Mouse (Mus musculus): ENCODE measurements around the gene Cdkl4.
"Not testable (repeated sequence)": the region's sequence is repeated elsewhere in the genome, so short reads cannot be mapped to it uniquely, and the experiment has no call there.

Cdkl4 gene

DNA sequence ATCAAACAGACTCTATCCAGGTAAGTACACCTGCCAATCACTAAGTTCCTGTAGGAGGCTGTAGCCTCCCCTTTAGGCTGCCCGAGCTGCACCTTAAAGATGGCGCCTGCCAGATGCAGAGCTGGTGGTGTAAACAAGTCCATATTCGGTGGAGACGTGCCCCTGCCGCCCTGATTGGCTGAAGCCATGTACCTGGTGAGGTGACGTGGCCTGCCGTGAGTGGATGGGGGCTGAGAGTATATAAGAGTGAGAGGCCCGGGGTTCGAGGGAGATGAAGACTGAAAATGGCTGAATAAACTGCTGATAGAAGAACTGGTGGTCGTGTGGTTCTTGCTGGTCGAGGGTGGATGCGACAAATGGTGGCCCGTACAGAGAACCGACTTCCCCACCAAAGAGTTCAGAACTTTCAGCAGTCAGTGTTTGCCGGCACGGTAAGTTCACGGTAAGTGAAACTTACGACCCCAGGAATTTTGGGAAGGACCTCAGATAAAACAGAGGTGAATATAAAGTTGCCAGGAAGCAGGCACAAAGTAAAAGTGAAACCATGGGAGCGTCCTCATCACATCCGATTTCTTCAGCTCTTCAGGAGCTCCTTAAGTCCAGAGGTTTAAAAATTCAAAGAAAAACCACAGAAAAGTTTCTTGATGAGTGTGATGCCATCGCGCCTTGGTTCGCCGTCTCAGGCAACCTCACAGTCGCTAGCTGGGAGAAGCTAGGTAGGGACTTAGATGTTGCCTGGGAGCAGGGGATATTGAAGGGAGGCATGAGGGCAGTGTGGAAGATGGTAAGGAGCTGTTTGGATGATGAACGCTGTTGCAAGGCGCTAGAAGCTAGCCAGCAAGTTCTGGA, 13.6 kb downstream of the Cdkl4 start:
- not testable (repeated sequence) for DNase-seq (ENCODE audit: low read depth, low spot score)

DNA sequence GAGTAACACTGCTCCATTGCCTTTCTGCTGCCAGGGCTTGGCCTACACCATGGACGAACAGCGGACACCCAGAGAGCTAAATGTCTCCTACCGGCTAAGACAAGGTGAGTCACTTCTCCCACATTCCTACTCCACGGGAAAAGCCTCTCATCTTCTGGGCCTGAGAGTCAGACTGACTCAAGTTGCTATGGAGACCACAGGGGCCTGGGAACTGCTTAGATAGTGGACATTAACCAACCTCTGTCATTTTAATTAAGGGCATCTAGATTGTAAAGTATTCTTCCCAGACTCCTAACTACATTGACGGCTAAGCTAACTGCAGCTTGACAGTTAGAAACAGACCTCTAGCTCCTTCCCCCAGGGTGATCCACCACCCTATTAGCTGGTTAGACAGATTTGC, 14.8 kb downstream of the Cdkl4 start:
- DNase-seq (ENCODE audit: low read depth, low spot score): no peak

GRCm38 (mm10) chr17:80560669-80561401, 16.8 kb downstream of the Cdkl4 start:
- peak; percentile 46 for DNase-seq (ENCODE audit: low read depth, low spot score)

DNA sequence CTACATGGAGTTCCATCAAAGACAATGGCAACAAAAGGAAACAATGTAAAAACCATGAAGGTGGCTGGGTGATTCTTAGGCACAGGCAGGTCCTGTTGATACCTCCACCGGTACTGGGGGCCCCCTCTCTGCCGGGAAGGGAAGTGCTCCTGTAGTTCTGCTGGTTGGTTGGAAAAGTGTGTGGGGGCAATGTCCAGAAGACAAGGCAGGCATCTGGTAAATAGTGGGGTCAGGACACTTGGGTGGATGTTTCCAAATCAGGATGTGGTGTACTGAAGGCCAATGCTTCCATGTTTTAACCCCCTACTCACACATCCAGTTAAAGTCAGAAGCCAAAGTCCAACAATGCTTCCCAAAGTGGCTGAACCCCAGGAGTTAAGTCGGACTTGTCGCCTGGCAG, 17.9 kb downstream of the Cdkl4 start:
- no peak for DNase-seq (ENCODE audit: low read depth, low spot score)

DNA sequence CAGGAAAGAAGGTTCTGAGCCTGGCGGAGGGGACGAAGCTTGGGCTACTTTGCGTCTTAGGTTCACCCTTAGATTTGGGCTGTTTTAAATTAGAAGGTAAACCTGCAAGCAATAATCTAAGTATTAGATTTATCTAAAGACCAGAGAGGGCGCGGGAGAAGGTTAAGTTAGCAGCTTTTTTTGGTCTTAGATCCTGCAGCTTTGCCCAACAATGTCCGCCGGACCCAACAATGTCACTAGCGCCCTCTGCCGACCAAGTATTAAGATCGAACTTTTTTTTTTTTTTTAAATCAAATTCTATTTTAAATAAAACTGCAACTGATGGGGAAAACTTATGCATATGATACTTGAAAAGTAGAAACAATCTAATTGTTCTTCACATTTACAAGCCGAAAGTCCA, 18.6 kb downstream of the Cdkl4 start:
- DNase-seq (ENCODE audit: low read depth, low spot score): no peak

GRCm38 (mm10) chr17:80558583-80558982, 19.0 kb downstream of the Cdkl4 start:
- DNase-seq (ENCODE audit: low read depth, low spot score): no peak

DNA sequence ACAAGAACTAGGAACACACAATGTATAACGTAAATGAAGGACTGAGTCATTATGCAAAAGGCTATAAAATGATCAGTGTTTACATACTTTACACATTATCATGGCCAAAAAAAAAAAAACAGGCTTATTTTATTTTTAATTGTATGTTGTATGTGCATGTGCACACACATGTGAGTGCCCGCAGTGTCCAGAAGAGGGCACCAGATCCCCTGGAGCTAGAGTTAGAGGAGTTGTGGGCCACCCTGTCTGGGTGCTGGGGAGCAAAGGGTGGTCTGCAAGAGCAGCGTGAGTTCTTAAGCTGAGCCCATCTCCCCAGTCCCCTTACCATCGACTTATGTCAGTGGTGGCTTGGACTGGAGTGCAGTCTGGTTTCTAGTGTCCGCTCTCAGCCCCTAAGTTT, 20.2 kb downstream of the Cdkl4 start:
- DNase-seq (ENCODE audit: low read depth, low spot score): no peak

DNA sequence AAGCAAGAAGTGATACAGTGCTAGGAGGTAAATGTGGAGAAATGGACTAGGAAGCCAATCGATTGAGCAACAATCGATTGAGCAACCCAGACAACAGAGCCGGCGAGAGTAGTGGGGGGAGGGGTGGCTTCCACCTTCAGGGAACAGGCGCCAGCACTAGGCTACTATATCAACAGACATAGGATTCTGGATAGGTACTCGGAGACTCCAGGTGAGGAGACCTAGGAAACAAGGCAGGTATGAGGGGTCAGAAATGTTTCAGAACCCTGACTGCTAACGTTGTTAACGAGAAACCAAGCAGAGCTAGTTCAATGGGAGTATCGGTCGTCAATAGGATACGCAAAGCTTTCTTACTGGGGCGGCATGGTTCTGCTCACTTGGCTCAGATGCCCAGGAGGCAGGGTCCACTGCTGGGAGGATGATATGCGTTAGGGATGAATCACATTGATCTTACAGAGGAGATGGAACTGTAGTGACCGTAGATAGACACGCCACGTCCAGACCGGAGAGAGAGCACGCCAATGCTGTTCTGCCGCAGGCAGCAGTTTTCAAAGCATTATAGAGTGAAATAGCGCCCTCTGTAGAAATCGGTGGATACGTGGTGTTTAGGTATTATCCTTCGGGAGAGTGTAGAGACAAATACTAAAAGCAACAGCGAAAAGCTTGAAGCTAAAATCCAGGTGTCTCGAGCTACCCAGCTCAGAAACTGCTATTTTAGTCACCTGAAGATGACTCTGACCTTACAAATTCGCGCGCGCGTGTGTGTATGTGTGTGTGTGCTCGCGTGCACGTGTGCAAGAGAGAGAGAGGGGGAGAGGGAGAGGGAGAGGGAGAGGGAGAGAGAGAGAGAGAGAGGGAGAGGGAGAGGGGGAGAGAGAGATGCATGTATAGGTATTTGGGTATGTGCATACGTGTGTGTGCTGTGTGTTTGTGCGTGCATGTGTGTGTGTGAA, 24.0 kb downstream of the Cdkl4 start:
- peak; percentile 72 for DNase-seq (ENCODE audit: low read depth, low spot score)

GRCm38 (mm10) chr17:80552653-80553052, 25.0 kb downstream of the Cdkl4 start:
- DNase-seq (ENCODE audit: low read depth, low spot score): no peak

GRCm38 (mm10) chr17:80550981-80551380, 26.6 kb downstream of the Cdkl4 start:
- no peak for DNase-seq (ENCODE audit: low read depth, low spot score)

GRCm38 (mm10) chr17:80546846-80547245, 30.8 kb downstream of the Cdkl4 start:
- DNase-seq (ENCODE audit: low read depth, low spot score): no peak

- no peak for DNase-seq (ENCODE audit: low read depth, low spot score)
Measured at GRCm38 (mm10) chr17:80546227-80546626, 31.4 kb downstream of the Cdkl4 start.

GRCm38 (mm10) chr17:80543646-80544045, 34.0 kb downstream of the Cdkl4 start:
- DNase-seq (ENCODE audit: low read depth, low spot score): no peak

GRCm38 (mm10) chr17:80537136-80537535, 40.5 kb downstream of the Cdkl4 start:
- no peak for DNase-seq (ENCODE audit: low read depth, low spot score)

- peak; percentile 32 for DNase-seq (ENCODE audit: low read depth, low spot score)
Measured at GRCm38 (mm10) chr17:80535633-80536032, 42.0 kb downstream of the Cdkl4 start.

- not testable (repeated sequence) for DNase-seq (ENCODE audit: low read depth, low spot score)
Measured at GRCm38 (mm10) chr17:80531351-80531750, 46.3 kb downstream of the Cdkl4 start.

DNA sequence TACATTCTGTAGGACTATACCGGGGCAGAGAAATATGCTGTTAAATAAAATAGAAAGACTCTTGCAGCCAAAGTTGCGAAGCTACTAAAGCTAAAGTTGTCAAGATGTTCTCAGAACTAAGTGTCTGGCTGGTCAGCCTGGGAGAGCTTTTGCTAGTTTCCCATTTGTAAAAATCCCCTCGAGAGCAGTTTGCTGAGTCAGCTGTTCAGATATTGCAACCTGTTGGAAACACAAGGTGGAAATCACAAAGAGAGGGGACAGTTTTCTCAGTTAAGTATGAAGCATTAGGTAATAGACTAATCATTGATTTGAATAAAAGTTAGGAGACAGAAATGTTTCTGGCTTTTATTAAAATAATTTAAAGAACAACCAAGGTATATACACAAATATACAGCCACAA, 54.4 kb downstream of the Cdkl4 start:
- DNase-seq (ENCODE audit: low read depth, low spot score): no peak

- DNase-seq (ENCODE audit: low read depth, low spot score): no peak
Measured at GRCm38 (mm10) chr17:80522229-80522556, 55.4 kb downstream of the Cdkl4 start.

DNA sequence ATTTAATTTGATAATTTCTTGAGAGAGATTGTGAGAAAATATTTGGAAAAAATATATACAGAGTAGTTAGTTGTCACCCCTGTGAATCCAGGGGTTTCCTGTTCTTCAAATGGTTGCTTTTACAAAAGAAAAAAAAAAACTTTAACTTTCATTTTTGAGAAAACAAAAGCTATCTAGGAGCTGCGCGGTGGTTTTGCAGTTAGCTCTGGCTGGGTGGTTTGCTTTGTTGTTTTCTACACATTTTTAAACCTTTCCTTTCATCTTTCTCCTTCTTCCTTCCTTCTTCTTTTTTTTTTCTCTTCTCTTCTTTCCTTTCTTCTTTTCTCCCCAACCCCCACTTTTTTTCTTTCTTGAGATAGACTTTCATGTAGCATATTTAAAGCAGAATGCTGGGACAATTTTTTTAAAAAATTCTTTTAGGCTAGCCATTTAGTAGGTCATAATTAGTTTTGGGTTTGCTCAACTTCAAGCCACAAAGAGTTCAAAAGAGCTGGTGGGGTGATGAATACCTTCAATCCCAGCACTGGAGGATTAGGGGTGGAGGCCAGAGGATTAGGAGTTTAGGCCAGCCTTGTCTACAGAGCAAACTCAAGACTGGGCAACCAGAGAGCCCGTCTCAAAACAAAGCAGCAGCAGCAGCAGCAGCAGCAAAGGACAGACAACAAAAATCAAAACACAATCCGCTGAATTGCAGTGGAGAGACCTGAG, 55.9 kb downstream of the Cdkl4 start:
- DNase-seq (ENCODE audit: low read depth, low spot score): no peak

- no peak for DNase-seq (ENCODE audit: low read depth, low spot score)
Measured at GRCm38 (mm10) chr17:80520537-80520936, 57.1 kb downstream of the Cdkl4 start.

GRCm38 (mm10) chr17:80518811-80519210, 58.8 kb downstream of the Cdkl4 start:
- DNase-seq (ENCODE audit: low read depth, low spot score): no peak

Measured in telencephalon, adult 2 months (tissue).